Mouse (Mus musculus) kidney, adult 18-20 months (tissue): ENCODE measurements around the gene Muc16.

Source experiments
- DNase-seq: peaks from one replicate; pipeline ENCODE4 v3.0.0; 2021

Gene Muc16

GRCm38 (mm10) chr9:18674480-18675154 lies at the start of gene Muc16:
Muc16 (minus strand) TSS chr9:18674530.
- no peak for DNase-seq

- DNase-seq, result no peak
These were observed 48.4 kb upstream of the Muc16 start for GRCm38 (mm10) chr9:18722712-18723099.

GRCm38 (mm10) chr9:18721931-18722711 lies 47.8 kb upstream of the Muc16 start:
- no peak for DNase-seq

GRCm38 (mm10) chr9:18721011-18721410 lies 46.7 kb upstream of the Muc16 start:
- no peak for DNase-seq

- no peak for DNase-seq
These were observed 31.3 kb upstream of the Muc16 start for GRCm38 (mm10) chr9:18705628-18706027.

GRCm38 (mm10) chr9:18598366-18598765 lies 76.0 kb downstream of the Muc16 start:
- DNase-seq, result no peak

- DNase-seq, result no peak
These were observed 166.2 kb downstream of the Muc16 start for GRCm38 (mm10) chr9:18508098-18508497.

- DNase-seq, result no peak
These were observed 196.2 kb downstream of the Muc16 start, which contains the start of the genes Zfp558 and Mbd3l1 for GRCm38 (mm10) chr9:18478168-18478567. Zfp558 (minus strand) TSS chr9:18478268. Mbd3l1 (plus strand) TSS chr9:18478359.

GRCm38 (mm10) chr9:18473324-18474128 lies 200.8 kb downstream of the Muc16 start:
- peak; percentile 67 for DNase-seq

- DNase-seq, result no peak
These were observed 206.3 kb downstream of the Muc16 start for GRCm38 (mm10) chr9:18468005-18468404.

GRCm38 (mm10) chr9:18467350-18467749 lies 207.0 kb downstream of the Muc16 start:
- no peak for DNase-seq

- DNase-seq, result no peak
These were observed 217.8 kb downstream of the Muc16 start for GRCm38 (mm10) chr9:18456520-18456919.
